Mouse (Mus musculus) G1E (cell line): ENCODE results near the gene Smchd1.

ENCODE experiments used
- CTCF ChIP-seq: IDR thresholded peaks from 2 replicates; pipeline ENCODE4 v1.5.1; 2012; ENCODE audit warnings: low read depth, low read length, inconsistent platforms, mixed read lengths
- GATA1 ChIP-seq: IDR thresholded peaks from 2 replicates; pipeline ENCODE4 v1.6.1; 2012; ENCODE audit warnings: borderline replicate concordance, low read length, inconsistent platforms, mixed read lengths
- POLR2AphosphoS5 ChIP-seq: IDR thresholded peaks from 2 replicates; pipeline ENCODE4 v1.6.1; 2012; ENCODE audit warnings: low read depth, low read length, inconsistent platforms; ENCODE audit not compliant: insufficient replicate concordance
- TAL1 ChIP-seq: conservative IDR thresholded peaks from 2 replicates; pipeline ENCODE4 v1.6.1; 2012; ENCODE audit warnings: low read depth, low read length, inconsistent platforms, mixed read lengths

DNA sequence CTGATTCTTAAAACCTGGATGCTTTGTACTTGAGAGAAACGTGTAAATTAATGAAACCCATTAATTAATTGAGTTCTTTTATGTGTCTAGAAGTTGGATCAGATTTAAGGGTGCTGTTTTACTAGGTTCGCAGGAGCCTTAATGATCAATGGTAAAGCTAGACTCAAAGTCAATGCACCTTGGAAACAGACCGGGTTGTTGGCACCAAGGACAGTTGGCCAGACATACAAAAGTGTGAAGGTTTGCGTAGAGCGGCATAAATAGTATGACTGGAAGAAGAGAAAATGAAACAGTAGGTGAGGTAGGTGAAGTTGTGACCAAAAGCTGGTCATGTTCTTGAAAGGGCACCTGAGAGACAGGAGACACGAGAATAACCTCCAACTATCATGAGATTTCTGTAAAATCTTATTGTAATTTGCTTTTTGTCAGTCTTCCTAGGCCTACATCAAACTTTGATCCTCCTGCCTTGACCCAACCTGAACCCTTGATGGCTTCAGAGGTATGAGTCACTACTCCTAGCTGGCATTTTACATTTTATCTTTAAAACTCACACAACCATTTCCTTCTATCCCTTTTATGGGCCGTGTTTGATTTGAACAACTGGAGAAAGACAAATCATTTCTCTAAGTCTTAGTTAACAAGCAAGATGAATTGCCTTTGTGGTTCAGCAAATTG lies 1.3 kb upstream of the Smchd1 start:
- TF ChIP-seq GATA1 (no peak), TAL1 (no peak), CTCF (no peak), POLR2AphosphoS5 (no peak)
